Mouse (Mus musculus): ENCODE results near the gene Cyld.

The Cyld gene

GRCm38 (mm10) chr8:88696721-88697641, at the start of gene Cyld:
Gene Cyld (plus strand): TSS chr8:88697028.
- peak; percentile 97 to 98 for DNase-seq

GRCm38 (mm10) chr8:88648322-88648721, 48.5 kb upstream of the Cyld start:
- DNase-seq = no peak

- DNase-seq = peak; percentile 49 to 50
Observed at GRCm38 (mm10) chr8:88650016-88650708, 46.7 kb upstream of the Cyld start.

GRCm38 (mm10) chr8:88651122-88651521, 45.7 kb upstream of the Cyld start:
- peak in 1 of 2 experiments; percentile 21 for DNase-seq

- no peak for DNase-seq
Observed at GRCm38 (mm10) chr8:88655334-88655733, 41.5 kb upstream of the Cyld start.

- DNase-seq = no peak
Observed at GRCm38 (mm10) chr8:88659873-88660272, 37.0 kb upstream of the Cyld start.

GRCm38 (mm10) chr8:88662401-88662821, 34.4 kb upstream of the Cyld start:
- DNase-seq = peak; percentile 79 to 84

GRCm38 (mm10) chr8:88664121-88664520, 32.7 kb upstream of the Cyld start:
- DNase-seq = no peak

GRCm38 (mm10) chr8:88664947-88665346, 31.9 kb upstream of the Cyld start:
- no peak for DNase-seq

GRCm38 (mm10) chr8:88666435-88666834, 30.4 kb upstream of the Cyld start:
- DNase-seq = peak; percentile 69 to 78

GRCm38 (mm10) chr8:88668400-88669086, 28.3 kb upstream of the Cyld start:
- DNase-seq = peak; percentile 80 to 84

- no peak for DNase-seq
Observed at GRCm38 (mm10) chr8:88670782-88671181, 26.0 kb upstream of the Cyld start.

GRCm38 (mm10) chr8:88671575-88671974, 25.3 kb upstream of the Cyld start:
- no peak for DNase-seq

GRCm38 (mm10) chr8:88673859-88674258, 23.0 kb upstream of the Cyld start:
- no peak for DNase-seq

GRCm38 (mm10) chr8:88675372-88676165, 21.3 kb upstream of the Cyld start:
- no peak for DNase-seq

GRCm38 (mm10) chr8:88677071-88677470, 19.8 kb upstream of the Cyld start:
- no peak for DNase-seq

- DNase-seq = no peak
Observed at GRCm38 (mm10) chr8:88680566-88680965, 16.3 kb upstream of the Cyld start.

GRCm38 (mm10) chr8:88681046-88681445, 15.8 kb upstream of the Cyld start:
- no peak for DNase-seq

- no peak for DNase-seq
Observed at GRCm38 (mm10) chr8:88683656-88684289, 13.1 kb upstream of the Cyld start.

- DNase-seq = no peak
Observed at GRCm38 (mm10) chr8:88686226-88686905, 10.5 kb upstream of the Cyld start.

- no peak for DNase-seq
Observed at GRCm38 (mm10) chr8:88686906-88687235, 10.0 kb upstream of the Cyld start.

Data from B cell, adult 2 months (primary cell).